Mouse (Mus musculus) ES-Bruce4 (cell line): ENCODE data around the gene Smarca4.

ENCODE experiments used
- CTCF ChIP-seq: IDR thresholded peaks from one replicate; pipeline ENCODE4 v1.8.1; 2011; ENCODE audit warnings: low read depth, low read length
- POLR2A ChIP-seq: IDR thresholded peaks from one replicate; pipeline ENCODE4 v1.8.1; 2011; ENCODE audit warnings: low read length; ENCODE audit not compliant: insufficient read depth

GRCm38 (mm10) chr9:21591127-21591830 is 24.7 kb upstream of the Smarca4 start:
- TF ChIP-seq POLR2A (no peak), CTCF (no peak)
